Mouse (Mus musculus) kidney, adult 2 months (tissue): ENCODE data around the gene Abca7. TPM values are rescaled to one million over a fixed set of nuclear protein-coding genes. Genes with fewer than 3 reads are reported as not detected.
A peak's percentile ranks its signal among the peaks of the same experiment; 100 is the strongest.

ENCODE experiments used
- DNase-seq: peaks from one replicate; pipeline ENCODE4 v3.0.0; 2021
- H3K27ac ChIP-seq: fragments of 200-500 bp; 2 replicates; pipeline ENCODE4 v1.5.1; 2012; ENCODE audit warnings: low read depth, low read length, control low read depth, inconsistent platforms; ENCODE audit not compliant: insufficient read depth
- H3K27me3 ChIP-seq: fragments of 200-500 bp; replicated peaks from 2 replicates; pipeline ENCODE4 v1.6.1; 2012; ENCODE audit warnings: mild to moderate bottlenecking, moderate library complexity, low read length, inconsistent platforms; ENCODE audit not compliant: control insufficient read depth, insufficient read depth
- H3K36me3 ChIP-seq: fragments of 200-500 bp; 2 replicates; pipeline ENCODE4 v1.6.1; 2012; ENCODE audit warnings: mild to moderate bottlenecking, moderate library complexity, low read length, inconsistent platforms; ENCODE audit not compliant: control insufficient read depth, insufficient read depth
- H3K4me1 ChIP-seq: fragments of 200-500 bp; 2 replicates; pipeline ENCODE4 v1.6.1; 2011; ENCODE audit warnings: low read length; ENCODE audit not compliant: control insufficient read depth, insufficient read depth
- H3K4me3 ChIP-seq: fragments of 200-500 bp; 2 replicates; pipeline ENCODE4 v1.5.1; 2011; ENCODE audit warnings: mild to moderate bottlenecking, low read depth, low read length, control low read depth; ENCODE audit not compliant: insufficient read depth
- CTCF ChIP-seq: fragments of 200-500 bp; conservative IDR thresholded peaks from 2 replicates; pipeline ENCODE4 v1.5.1; 2011; ENCODE audit warnings: low read depth, mild to moderate bottlenecking, control low read depth, low read length, moderate library complexity, mixed read lengths; ENCODE audit not compliant: insufficient read depth, insufficient read length
- POLR2A ChIP-seq: fragments of 200-500 bp; IDR thresholded peaks from one replicate; pipeline ENCODE4 v1.6.1; 2011; ENCODE audit warnings: low read depth, low read length, control low read depth
- WGBS: fragments of 180-500 bp; shearing (Covaris S2); methylation state at CpG from one replicate; pipeline ENCODE4 v1.1.7; 2018; 5-methylcytosine and 5-hydroxymethylcytosine counted together
- polyA plus RNA-seq: library from polyadenylated mRNA; depleted of rRNA; stranded (reverse); fragments of >200 nt; gene quantifications from 2 replicates; pipeline ENCODE4 v1.2.3, GENCODE M21; 2012

Gene Abca7
- polyA plus RNA-seq, 1 experiment: 10.6 TPM

GRCm38 (mm10) chr10:79994397-79995115, 1.7 kb upstream of the Abca7 start:
- DNase-seq: peak; percentile 50
- Histone ChIP-seq H3K27me3 (no peaks in the 10 kb centered on the region), H3K36me3 (no peaks in the 10 kb centered on the region), H3K27ac (no peak overlapping the region), H3K4me1 (no peaks in the 10 kb centered on the region), H3K4me3 (no peak overlapping the region)
- WGBS: 60% methylated on average over 16 of the region's 16 CpGs
- TF ChIP-seq CTCF (no peak), POLR2A (no peak)

DNA sequence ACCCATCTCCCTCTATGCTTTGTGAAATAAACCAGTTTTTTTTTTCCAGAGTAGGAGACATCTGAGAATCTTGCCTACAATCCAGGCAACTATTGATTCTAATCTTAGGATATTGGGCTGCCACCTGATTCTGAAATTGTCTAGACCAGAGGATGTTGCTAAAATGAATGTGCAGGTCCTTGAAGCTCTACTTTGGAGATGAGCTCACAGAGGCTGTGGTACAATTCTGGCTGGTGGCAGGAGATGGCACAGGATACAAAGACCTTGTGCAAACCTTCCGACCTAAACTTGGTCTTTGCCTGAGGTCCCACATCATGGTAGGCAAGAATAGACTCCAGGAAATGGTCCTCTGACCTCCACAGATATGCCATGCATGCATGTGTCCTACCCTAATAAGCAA, 658 bp upstream of the Abca7 start:
- WGBS: 67% methylated on average over 1 of the region's 1 CpGs
- Histone ChIP-seq H3K27me3 (no peaks in the 10 kb centered on the region), H3K27ac (no peak overlapping the region), H3K36me3 (no peaks in the 10 kb centered on the region), H3K4me1 (no peaks in the 10 kb centered on the region), H3K4me3 (no peak overlapping the region)
- no peak for DNase-seq
- TF ChIP-seq POLR2A: no peak
- TF ChIP-seq CTCF: no peak

GRCm38 (mm10) chr10:79997034-79997760, 903 bp downstream of the Abca7 start:
- peak overlapping the region; percentile 57 for H3K4me3 ChIP-seq
- peak; percentile 76 for DNase-seq
- H3K27ac ChIP-seq: no peak overlapping the region
- H3K36me3 ChIP-seq: no peaks in the 10 kb centered on the region
- no peak for TF ChIP-seq POLR2A
- no peak for TF ChIP-seq CTCF
- WGBS: 1% methylated on average over 35 of the region's 35 CpGs
- H3K27me3 ChIP-seq: no peaks in the 10 kb centered on the region
- no peaks in the 10 kb centered on the region for H3K4me1 ChIP-seq

GRCm38 (mm10) chr10:79997819-79998218, 1.5 kb downstream of the Abca7 start:
- Histone ChIP-seq H3K27ac (no peak overlapping the region), H3K4me1 (no peaks in the 10 kb centered on the region), H3K36me3 (no peaks in the 10 kb centered on the region), H3K4me3 (no peak overlapping the region), H3K27me3 (no peaks in the 10 kb centered on the region)
- WGBS: 37% methylated on average over 15 of the region's 15 CpGs
- DNase-seq: no peak
- TF ChIP-seq CTCF (no peak), POLR2A (no peak)

- Histone ChIP-seq H3K27ac (no peak overlapping the region), H3K36me3 (no peaks in the 10 kb centered on the region), H3K4me1 (no peaks in the 10 kb centered on the region), H3K27me3 (no peaks in the 10 kb centered on the region), H3K4me3 (no peak overlapping the region)
- no peak for DNase-seq
- 90% methylated on average over 9 of the region's 9 CpGs for WGBS
- no peak for TF ChIP-seq CTCF
- TF ChIP-seq POLR2A: no peak
Observed at GRCm38 (mm10) chr10:80001945-80002344, 5.7 kb downstream of the Abca7 start.

DNA sequence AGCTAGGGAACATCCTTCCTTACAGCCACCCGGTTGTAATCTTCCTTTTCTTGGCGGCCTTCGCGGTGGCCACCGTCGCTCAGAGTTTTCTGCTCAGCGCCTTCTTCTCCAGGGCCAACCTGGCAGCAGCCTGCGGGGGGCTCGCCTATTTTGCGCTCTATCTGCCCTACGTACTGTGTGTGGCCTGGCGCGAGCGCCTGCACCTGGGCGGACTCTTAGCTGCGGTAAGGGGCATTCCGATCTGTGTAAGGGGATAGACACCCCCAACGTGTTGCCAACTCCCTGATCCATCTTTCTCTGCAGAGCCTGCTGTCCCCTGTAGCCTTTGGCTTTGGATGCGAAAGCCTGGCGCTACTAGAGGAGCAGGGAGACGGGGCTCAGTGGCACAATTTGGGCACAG, 6.5 kb downstream of the Abca7 start:
- Histone ChIP-seq H3K4me1 (no peaks in the 10 kb centered on the region), H3K36me3 (no peaks in the 10 kb centered on the region), H3K4me3 (no peak overlapping the region), H3K27me3 (no peaks in the 10 kb centered on the region), H3K27ac (no peak overlapping the region; the same call in 1 of the 2 replicates)
- no peak for TF ChIP-seq CTCF
- TF ChIP-seq POLR2A: no peak
- WGBS: 64% methylated on average over 21 of the region's 21 CpGs
- DNase-seq: no peak

GRCm38 (mm10) chr10:80003374-80004232, 7.3 kb downstream of the Abca7 start:
- Histone ChIP-seq H3K4me1 (no peaks in the 10 kb centered on the region), H3K27me3 (no peaks in the 10 kb centered on the region), H3K27ac (no peak overlapping the region; the same call in 1 of the 2 replicates), H3K4me3 (no peak overlapping the region), H3K36me3 (no peaks in the 10 kb centered on the region)
- TF ChIP-seq CTCF: no peak
- WGBS: 64% methylated on average over 9 of the region's 9 CpGs
- DNase-seq: peak; percentile 63
